Mouse (Mus musculus): ENCODE measurements around the gene Stpg1.

The Stpg1 gene

DNA sequence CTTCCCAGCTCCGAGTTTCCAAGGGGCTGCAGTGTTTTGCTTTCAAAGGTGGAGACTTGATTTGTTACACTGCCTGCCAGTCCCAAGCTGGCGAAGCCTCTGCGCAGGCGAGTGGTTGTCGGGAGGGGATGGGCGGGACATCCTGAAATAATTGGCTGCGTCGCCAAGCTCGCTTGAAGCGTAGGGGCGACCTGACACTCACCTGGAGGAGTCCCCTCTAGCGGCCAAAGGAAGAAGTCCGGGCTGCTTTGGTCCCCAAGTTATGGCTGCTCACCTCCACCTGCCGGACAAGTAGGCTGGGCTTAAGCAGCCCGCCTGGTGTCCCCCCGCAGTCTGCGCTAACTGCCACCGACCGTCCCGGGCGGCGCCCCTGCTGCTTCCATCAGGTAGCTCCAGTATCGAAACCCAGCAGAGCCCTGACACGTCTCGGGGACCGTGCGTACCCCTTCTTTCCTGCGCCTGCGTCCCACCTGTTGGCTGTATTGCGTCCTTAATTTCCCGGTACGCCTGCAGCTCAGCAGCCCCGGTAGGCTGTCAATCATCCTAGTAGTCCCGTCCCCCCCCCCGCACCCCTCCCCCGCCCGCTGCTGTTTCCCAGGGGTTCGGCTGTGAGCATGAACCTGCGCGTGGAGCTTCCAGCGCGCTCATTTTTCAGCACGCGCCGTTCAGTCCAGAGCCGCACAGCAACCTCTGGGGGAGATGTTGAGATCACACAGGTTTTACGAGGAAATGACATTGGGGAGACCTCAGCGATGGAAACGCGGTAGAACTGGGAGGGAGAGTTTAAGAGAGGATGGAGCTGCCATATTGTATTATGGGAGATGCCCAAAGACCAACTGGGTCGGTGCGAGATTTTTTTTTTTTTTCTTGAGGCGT lies at the start of gene Stpg1, which contains the start of gene Nipal3:
Gene Stpg1, plus strand, starts transcription at position 270 of the 876 bp plus-strand sequence.
Gene Nipal3, minus strand, starts transcription at position 518 of the 876 bp plus-strand sequence.
- in situ Hi-C loops (cut with MboI), result no loop called here

DNA sequence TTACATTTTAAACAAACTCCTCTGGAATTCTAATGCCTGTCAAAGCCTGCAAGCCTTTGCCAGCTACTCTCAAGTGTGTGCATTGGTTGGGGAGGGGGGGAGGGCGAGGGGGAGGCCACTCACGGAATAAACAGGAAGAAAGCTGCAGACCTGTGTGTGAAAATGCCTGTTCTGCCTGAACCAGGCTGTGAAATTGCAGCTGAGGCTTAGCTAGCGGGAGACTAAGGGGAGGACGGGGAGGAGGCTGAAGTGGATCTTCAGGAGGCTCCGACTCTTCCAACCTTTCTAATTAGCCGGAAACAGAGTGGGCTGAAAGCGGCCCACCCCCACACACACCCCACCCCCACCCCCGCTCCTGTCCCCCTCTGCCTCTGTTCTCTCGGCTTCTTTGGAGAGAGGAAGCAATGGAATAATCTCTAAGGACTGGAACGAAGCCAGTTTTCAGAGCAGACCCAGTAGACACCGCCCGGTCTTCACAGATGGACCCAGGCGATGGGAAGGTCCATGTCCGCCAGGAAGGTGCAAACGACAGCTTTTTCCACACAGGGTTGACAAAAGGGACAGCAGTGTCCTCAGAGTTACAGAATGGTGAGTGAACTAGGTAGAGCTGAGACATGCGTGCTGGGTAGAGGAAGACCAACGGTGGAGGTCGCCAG lies 43.1 kb upstream of the Stpg1 start:
- in situ Hi-C loops (cut with MboI), result no loop called here

DNA sequence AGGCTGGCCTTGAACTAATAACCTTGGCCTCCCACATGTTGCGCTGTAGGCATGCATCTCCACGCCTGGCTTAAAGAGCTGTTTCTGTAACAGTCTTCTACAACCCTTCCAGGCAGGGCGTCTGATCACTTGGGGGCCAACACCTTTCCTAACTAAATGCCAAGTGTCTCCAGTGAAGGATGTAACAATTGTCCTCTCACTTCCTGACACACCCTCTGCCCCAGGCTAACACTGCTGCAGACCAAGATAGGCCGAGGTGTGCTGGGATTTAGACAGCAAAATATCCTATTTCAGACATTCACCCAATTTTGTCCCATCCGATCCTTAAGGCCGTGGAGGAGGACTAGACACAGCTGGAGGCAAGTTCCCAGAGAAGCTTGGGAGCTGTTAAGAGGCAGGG lies 41.4 kb upstream of the Stpg1 start:
- in situ Hi-C loops (cut with MboI), result no loop called here

DNA sequence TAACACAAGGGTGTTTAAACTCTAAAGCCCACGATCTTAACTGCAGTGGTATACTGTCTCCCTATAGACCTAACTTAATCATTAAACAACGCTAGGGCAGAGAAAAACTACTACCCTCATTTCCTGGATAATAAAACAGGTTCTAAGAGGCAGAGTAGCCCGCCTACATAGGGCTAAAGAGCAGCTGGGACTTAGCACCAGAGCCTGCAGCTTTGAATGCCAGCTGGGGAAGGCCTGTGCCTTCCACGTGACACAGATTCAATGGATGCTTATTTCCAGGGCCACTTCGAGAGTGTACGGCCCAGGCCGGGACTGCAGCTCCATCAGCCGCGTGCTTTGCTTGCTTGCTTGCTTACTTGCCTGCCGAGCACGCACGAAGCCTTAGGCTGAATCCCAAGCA lies 41.0 kb upstream of the Stpg1 start:
- in situ Hi-C loops (cut with MboI), result no loop called here

DNA sequence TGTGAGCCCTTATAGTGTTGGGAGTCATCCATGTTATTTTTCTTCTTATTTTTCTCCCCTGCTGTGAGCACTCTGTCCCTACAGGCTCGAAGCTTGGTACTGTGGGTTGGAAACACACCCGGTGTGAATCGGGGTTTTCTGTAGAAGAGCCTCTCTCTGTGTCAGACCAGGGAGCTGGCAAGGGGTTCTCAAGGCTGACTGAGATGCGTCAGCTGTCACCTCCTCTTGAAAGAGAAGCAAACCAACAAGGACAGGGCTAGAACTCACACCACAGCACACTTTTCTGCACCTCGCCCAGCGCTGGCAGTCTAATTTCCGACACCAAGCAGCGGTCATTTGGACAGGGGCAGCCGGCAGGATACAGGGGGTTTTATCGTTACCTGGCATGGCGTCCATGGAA lies 31.2 kb upstream of the Stpg1 start:
- in situ Hi-C loops (cut with MboI), result no loop called here

DNA sequence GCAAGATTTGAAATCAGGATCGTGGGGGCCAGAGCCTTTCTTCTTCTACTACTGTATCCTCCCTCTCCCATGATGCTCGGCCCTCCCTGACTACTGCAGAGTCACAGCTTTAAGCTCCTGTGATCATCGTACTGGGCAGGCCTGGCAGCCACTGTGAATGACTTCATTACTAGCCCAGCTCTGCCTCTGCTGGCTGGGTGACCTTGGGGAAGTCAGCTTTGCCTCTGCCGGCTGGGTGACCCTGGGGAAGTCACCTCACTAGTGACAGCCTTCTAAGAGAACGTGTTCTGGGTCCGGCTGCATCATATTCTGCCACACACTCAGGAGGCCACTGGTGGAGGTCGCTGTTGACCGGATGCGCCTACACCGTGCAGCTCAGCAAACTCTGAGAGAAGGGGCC lies 16.7 kb upstream of the Stpg1 start:
- in situ Hi-C loops (cut with MboI), result no loop called here

DNA sequence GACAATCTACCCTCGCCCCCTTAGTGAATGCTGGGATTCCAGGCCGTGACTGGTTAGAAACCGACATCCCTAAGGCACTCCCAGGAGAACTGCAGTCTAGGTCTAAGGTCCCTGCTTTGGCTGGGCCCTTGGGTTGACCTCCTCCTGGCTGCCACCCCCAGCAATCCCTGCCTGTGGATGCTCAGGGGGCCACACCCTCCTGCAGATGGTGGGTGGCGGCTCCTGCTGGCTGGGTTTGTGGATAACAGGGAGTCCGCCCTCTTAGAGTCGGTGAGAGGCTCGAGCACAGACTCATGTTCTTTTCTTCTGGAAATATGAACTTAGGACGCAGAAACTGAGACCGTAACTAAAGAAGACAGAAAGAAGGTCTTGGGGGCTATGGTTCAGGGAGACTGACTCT lies 14.2 kb upstream of the Stpg1 start:
- in situ Hi-C loops (cut with MboI), result no loop called here

DNA sequence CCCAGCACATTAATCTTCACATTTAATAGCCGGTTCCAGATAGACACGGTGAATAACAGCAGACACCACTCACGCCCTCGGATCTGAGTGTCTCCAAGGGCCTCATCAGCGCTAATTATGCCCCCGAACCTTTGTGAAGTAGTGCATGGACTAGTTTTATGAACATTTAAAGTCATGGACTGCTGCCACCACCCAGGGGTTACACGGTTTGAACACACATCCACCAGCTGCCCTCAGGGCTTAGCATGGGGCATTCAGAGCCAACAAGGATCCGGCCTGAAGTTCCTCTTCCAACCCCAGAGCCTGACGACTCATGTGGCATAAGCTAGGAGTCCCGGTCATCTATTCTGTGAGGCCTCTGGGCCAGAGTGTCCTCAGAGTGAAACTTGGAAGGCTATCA lies 9.5 kb upstream of the Stpg1 start:
- in situ Hi-C loops (cut with MboI), result no loop called here

DNA sequence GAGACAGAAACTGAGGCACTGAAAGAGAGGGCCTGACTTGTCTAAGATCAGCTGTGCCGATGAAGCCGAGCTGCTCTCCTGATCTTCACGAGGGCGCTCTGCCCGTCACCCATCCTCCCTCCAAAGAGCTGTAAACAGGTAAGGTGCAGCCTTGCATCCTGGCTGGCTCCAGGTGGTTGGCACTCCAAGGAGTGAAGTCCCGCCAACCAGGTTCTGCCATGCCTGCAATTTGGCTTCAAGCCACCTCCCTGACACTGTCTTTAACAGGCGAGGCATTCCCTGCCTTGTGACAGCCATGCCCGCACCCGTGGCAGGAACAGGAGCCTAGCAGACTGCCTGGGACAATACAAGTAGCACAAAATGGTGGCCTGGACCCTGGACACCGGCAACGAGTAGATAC lies 8.2 kb upstream of the Stpg1 start:
- in situ Hi-C loops (cut with MboI), result no loop called here

DNA sequence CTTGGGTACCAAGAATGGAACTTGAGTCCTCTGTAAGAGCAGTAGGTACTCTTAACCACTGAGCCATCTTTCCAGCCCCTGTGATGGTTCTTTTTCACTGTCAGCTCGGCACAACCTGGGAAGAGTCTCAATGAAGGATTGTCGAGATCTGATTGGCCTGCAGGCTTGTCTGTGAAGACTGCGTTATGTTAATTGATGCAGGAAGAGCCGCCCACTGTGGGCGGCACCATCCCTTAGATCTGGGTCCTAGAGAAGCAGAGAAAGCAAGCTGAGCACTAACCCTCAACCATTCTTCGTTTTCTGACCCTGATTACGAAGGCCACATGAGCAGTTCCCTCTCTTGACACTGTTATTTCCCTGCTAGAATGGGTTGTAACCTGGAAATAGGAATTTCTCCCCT lies 5.3 kb upstream of the Stpg1 start:
- in situ Hi-C loops (cut with MboI), result no loop called here

DNA sequence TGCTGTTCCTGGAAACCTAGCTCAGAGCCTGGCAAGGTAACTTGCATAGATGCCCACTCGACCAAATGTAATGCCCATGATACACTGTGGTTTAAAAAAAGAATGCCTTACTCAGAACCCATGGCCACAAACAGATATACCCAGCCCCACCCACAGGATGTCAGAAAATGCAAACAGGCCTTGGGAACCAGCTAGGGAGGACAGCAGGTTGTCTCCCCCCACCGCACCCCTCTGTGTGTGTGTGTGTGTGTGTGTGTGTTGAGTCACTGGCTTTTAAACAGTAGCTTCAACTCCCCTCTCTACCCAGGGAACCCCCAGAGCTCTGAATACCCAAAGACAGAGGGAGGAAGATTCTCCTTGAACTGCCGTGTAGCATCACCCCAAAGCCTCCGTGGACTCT lies 1.3 kb upstream of the Stpg1 start:
- in situ Hi-C loops (cut with MboI), result no loop called here

DNA sequence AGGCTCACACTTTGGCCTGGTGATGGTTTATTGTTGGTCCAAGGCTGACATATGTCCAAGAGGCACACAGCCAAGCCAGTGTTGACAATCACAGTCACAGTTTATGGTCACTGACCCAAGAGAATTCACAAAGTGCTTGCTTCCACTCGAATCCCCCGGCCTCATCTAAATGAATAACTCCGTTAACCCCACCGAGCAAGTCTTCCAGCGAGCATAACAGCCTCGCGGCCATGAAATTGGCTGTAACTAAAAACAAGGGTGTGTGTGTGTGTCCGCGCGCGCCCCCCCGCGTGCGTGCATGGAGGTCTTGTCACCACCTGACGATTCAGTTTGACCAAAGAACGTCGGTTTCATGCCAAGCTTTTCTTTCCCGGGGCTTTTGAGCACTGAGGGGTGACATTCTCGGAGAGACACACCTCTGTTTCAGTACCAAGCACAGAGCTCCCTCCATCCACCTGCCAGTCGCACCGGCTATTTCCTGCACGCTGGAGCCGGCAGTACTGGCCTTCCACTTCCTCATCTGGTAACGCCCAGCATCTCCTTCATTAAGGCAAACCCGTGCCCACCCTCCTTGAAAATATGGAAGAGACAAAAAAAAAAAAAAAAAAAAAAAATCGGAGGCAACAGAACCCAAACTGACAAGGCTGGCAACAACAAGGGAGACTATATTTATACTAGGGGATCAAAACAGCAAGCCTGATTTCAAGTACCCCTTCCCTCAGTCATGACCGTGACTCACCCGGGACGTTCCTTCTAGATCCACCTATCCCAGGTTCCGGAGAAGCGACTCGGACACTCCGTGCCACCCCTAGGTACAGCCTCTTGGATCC lies 684 bp upstream of the Stpg1 start:
- in situ Hi-C loops (cut with MboI), result no loop called here

DNA sequence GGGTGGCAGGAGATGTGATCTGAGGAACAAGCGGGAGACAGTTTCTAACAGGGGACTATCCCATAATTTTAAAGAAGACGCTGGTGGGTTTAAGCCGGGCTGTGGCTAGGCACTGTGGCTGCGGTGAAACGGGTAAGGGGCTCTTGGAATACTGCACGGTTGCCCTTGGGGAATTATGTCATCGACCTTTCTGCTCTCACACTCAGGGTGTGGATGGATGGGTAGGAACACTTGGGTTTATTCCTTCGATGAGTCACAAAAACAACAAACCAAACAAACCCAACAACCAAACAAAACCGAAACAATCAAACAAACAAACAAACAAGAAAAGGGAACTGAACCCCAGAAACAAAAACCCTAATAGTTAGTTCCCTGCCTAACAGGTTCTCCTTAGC lies 804 bp downstream of the Stpg1 start:
- in situ Hi-C loops (cut with MboI), result no loop called here

DNA sequence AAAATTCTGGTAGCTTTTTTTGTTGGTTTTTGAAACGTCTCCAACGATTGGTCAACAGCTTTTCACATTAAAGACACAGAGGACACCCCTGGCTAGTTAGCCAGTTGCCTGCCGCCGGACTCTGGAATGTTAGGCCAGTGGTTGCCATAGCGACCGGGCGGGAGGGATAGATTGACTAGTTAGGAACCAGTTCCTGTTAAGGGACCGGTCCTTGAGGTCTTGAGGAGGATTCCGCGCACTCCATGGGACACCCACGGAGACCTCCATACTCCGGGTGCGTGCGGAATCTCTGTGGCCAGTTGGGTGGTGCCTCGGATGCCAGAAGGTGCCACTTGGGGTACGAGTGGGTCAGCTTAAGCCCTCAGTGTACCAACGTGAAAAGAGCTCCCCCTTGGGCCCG lies 1.2 kb downstream of the Stpg1 start:
- in situ Hi-C loops (cut with MboI), result no loop called here

DNA sequence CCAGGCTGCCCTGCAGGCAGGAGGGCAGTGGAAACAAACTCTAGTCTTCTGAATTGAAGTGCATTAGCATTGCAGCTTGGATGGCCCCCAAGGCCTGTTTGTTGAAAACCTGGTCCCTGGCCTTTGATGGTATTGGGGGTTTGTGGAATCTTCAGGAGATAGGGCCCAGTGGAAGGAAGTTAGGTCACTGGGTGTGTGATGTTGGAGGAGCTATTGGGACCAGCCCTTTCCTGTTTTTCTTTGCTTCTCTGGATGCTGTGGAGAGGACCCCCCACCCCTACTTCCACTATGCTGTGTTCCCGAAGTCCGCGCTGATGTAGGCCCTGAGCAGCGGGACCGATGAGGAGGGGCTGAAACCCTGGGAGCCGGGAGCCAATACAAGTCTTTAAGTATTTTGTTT lies 3.5 kb downstream of the Stpg1 start:
- in situ Hi-C loops (cut with MboI), result no loop called here

DNA sequence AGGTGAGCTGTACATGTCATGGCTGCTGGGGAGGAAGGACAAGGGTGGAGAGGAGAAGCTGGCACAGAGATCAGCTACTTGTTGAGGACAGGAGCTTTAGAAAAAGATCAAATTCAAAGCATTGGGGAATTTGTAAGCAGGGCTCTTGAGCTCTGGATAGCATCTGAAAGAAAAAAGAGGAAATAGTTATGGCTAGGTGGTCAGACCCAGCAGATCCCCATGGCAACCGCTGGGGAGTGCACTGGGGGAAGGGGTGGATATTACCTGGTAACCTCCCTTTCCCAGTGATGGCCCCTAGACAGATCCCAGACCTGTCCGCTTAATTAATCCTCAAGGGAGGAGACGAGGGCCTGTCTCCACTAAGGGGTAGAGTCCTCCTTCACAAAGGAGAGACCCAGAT lies 5.2 kb downstream of the Stpg1 start:
- in situ Hi-C loops (cut with MboI), result no loop called here

DNA sequence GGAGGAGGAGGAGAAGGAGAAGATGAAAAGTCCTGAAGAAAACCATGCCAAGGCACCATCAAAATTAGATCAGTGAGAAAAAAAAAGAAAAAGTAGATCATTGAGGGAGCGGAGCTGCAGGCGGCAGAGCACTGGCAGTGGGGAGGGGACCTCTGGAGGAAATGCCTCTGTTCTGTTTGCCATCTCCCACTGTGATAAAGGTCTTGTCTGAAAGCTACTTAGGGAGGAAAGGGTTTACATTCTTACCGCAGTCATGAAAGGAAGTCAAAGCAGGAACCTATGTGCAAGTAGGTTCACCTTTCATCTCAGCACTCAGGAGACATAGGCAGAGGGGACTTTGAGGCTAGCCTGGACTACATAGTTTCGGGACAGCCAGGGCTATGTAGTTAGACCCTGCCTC lies 7.0 kb downstream of the Stpg1 start:
- in situ Hi-C loops (cut with MboI), result no loop called here

DNA sequence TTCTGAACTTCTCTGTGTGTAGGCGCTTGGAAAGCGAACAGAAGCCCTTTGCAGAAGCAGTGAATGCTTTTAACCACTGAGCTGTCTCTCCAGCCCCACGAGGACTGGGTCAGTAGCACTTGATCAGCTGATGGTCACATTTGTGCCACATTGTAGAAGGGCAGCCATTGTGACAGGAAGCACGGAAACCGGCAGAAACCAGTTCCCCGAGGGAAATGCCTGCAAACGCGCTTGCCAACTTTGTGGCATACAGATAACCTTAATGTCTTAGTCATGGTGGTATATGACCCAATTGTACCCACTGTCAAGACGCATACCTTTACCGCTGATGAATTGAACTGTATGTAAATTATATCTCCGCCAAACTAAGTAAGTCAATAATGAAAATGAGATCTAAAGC lies 11.2 kb downstream of the Stpg1 start:
- in situ Hi-C loops (cut with MboI), result no loop called here

DNA sequence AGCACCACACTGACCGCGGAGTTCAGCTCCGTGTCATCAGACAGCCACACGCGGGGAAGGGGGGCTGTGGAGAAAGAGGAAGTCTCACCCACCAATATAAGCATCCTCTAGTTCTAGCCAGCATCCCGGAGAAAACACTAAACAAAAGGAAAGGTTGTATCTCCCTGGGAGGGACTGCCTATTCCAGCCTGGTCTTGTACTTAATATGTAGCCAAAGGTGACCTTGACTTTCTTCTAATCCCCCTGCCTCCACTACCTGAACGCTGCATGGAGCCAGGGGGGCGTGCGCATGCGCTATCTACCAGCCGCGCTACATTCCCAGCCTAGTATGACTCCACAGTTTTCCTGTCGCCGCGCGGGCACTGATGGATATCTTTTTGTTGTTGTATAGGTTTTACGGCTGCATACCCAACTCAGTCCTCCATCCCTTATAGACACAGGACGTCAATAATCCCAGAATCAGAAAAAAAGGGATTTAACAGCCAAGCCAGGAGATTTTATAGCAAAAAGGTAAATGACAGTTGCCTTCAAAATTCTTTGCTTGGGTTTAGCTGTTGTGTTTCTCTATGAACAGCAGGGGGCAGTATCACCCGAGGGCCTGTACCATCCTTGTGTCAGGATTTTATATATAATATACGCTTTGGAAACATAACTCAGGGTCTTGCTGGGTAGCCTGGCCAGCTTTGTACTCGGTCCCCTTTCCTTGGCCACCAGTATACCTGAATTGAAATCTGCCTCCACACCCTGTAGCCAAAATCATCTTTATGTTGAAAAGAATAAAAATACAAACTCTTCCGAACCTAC lies 13.2 kb downstream of the Stpg1 start:
- in situ Hi-C loops (cut with MboI), result no loop called here

DNA sequence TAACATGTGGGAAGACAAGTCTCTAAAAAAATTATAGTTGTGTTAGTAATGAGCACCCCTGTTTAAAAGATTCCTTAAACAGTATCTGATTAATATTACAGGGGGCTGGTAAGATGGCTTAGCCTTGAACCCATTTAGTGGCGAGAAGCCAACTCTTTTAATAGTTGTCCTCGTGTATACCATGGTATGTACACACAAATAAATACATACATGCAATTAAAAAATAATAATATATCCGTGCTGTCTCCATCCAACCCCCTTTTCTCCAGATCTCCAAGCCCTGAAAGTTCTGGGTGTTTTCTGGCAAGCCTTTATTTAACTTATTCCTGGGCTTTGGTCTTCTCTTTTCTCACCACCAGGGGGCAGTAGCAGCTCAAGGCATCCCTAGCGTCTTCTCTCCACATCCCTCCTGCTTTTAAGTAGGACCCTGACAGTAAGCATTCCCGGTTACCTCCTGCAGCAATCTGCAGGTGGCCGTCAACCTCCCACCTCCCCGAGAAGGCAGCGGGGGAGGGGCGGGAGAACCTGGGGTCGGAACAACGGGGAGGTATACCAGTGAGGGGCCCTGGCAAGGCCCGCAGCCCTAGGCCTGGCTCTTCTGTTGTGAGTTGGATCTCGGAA lies 13.9 kb downstream of the Stpg1 start:
- in situ Hi-C loops (cut with MboI), result no loop called here

DNA sequence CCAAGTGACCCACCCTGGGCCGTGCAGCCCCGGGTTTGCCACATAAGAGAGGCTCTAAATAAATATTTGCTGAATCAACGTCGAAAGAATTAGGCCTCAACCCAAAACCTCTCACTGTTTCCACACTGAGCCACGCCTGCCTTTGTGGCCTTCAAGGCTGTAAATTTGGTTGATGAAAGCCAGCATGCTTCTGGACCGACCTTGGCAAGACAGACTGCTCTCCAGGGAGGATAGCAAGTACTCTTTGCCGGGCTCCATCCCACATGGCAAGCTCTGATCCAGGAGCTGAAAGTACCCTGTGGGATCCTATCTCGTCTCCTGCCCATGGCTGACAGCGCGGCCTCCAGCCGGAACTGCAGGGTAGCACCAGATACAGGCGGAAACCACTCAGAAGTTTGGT lies 14.9 kb downstream of the Stpg1 start:
- in situ Hi-C loops (cut with MboI), result no loop called here

Measured in mature B cell (primary cell).